Mouse (Mus musculus) cerebellum, adult 2 months (tissue): ENCODE measurements at regions not wholly inside any gene's neighbourhood (a gene's known extent, or its start where the extent isn't known, plus 50 kb on each side); places are given as distances from the start of the nearest gene placed in this dataset.

ENCODE experiments used
- CTCF ChIP-seq: fragments of 200-500 bp; IDR thresholded peaks from 2 replicates; pipeline ENCODE4 v1.5.1; 2011; ENCODE audit warnings: low read depth, mild to moderate bottlenecking, control low read depth, low read length, moderate library complexity, borderline replicate concordance; ENCODE audit not compliant: insufficient read depth
- POLR2A ChIP-seq: fragments of 200-500 bp; IDR thresholded peaks from 2 replicates; pipeline ENCODE4 v1.6.1; 2011; ENCODE audit warnings: low read length, control low read depth, borderline replicate concordance; ENCODE audit not compliant: insufficient read depth

GRCm38 (mm10) chr3:78981057-78981456, 305.3 kb downstream of the Rapgef2 start:
- no peak for TF ChIP-seq POLR2A
- no peak for TF ChIP-seq CTCF
